Mouse (Mus musculus) cerebellum, adult 9-10 months (tissue): ENCODE measurements around the gene Adcyap1r1.

Experiments used
- DNase-seq: peaks from one replicate; pipeline ENCODE4 v3.0.0; 2022

The Adcyap1r1 gene

GRCm38 (mm10) chr6:55448976-55449678 lies 2.7 kb upstream of the Adcyap1r1 start:
- no peak for DNase-seq

- peak; percentile 70 for DNase-seq
These were observed 603 bp downstream of the Adcyap1r1 start for GRCm38 (mm10) chr6:55452381-55452780.

- DNase-seq, result peak; percentile 75
These were observed 1.8 kb downstream of the Adcyap1r1 start for GRCm38 (mm10) chr6:55453548-55453947.

GRCm38 (mm10) chr6:55455641-55456040 lies 3.9 kb downstream of the Adcyap1r1 start:
- peak; percentile 76 for DNase-seq

- DNase-seq, result no peak
These were observed 5.9 kb downstream of the Adcyap1r1 start for GRCm38 (mm10) chr6:55457727-55458126.

- DNase-seq, result no peak
These were observed 6.4 kb downstream of the Adcyap1r1 start for GRCm38 (mm10) chr6:55458156-55458555.

GRCm38 (mm10) chr6:55459545-55460397 lies 8.0 kb downstream of the Adcyap1r1 start:
- DNase-seq, result peak; percentile 71

- DNase-seq, result no peak
These were observed 9.4 kb downstream of the Adcyap1r1 start for GRCm38 (mm10) chr6:55461141-55461540.

GRCm38 (mm10) chr6:55461678-55462077 lies 9.9 kb downstream of the Adcyap1r1 start:
- DNase-seq, result no peak

GRCm38 (mm10) chr6:55462394-55462793 lies 10.6 kb downstream of the Adcyap1r1 start:
- no peak for DNase-seq

- DNase-seq, result no peak
These were observed 12.2 kb downstream of the Adcyap1r1 start for GRCm38 (mm10) chr6:55463966-55464365.

- no peak for DNase-seq
These were observed 13.5 kb downstream of the Adcyap1r1 start for GRCm38 (mm10) chr6:55465311-55465710.

- DNase-seq, result no peak
These were observed 14.6 kb downstream of the Adcyap1r1 start for GRCm38 (mm10) chr6:55466301-55466761.

GRCm38 (mm10) chr6:55470691-55471090 lies 18.9 kb downstream of the Adcyap1r1 start:
- no peak for DNase-seq

- peak; percentile 65 for DNase-seq
These were observed 20.6 kb downstream of the Adcyap1r1 start for GRCm38 (mm10) chr6:55472381-55472780.

GRCm38 (mm10) chr6:55480988-55481387 lies 29.2 kb downstream of the Adcyap1r1 start:
- no peak for DNase-seq

GRCm38 (mm10) chr6:55482471-55482870 lies 30.7 kb downstream of the Adcyap1r1 start:
- no peak for DNase-seq

- no peak for DNase-seq
These were observed 31.6 kb downstream of the Adcyap1r1 start for GRCm38 (mm10) chr6:55483360-55483759.

- no peak for DNase-seq
These were observed 32.4 kb downstream of the Adcyap1r1 start for GRCm38 (mm10) chr6:55484224-55484623.

GRCm38 (mm10) chr6:55485216-55485615 lies 33.4 kb downstream of the Adcyap1r1 start:
- no peak for DNase-seq

- no peak for DNase-seq
These were observed 35.9 kb downstream of the Adcyap1r1 start for GRCm38 (mm10) chr6:55487726-55488125.

GRCm38 (mm10) chr6:55496201-55496600 lies 44.4 kb downstream of the Adcyap1r1 start:
- no peak for DNase-seq

- DNase-seq, result no peak
These were observed 47.0 kb downstream of the Adcyap1r1 start for GRCm38 (mm10) chr6:55498753-55499152.

GRCm38 (mm10) chr6:55501061-55501460 lies 49.3 kb downstream of the Adcyap1r1 start:
- no peak for DNase-seq
